Mouse (Mus musculus): ENCODE data around the gene Chkb.

Gene Chkb

GRCm38 (mm10) chr15:89399716-89400115 is 30.0 kb downstream of the Chkb start:
- no peak for DNase-seq (ENCODE audit: low spot score in 2 of 2)

GRCm38 (mm10) chr15:89398146-89398545 is 31.6 kb downstream of the Chkb start:
- no peak for DNase-seq (ENCODE audit: low spot score in 2 of 2)

- no peak for DNase-seq (ENCODE audit: low spot score in 2 of 2)
These were observed 32.8 kb downstream of the Chkb start for GRCm38 (mm10) chr15:89396883-89397282.

- DNase-seq (ENCODE audit: low spot score in 2 of 2) = no peak
These were observed 39.6 kb downstream of the Chkb start for GRCm38 (mm10) chr15:89390081-89390480.

GRCm38 (mm10) chr15:89387127-89387526 is 42.6 kb downstream of the Chkb start:
- DNase-seq (ENCODE audit: low spot score in 2 of 2) = no peak

- DNase-seq (ENCODE audit: low spot score in 2 of 2) = no peak
These were observed 45.1 kb downstream of the Chkb start, which contains the start of gene Klhdc7b for GRCm38 (mm10) chr15:89384617-89385016. TSS of gene Klhdc7b (plus strand) at chr15:89384917.

- DNase-seq (ENCODE audit: low spot score in 2 of 2) = no peak
These were observed 50.3 kb downstream of the Chkb start for GRCm38 (mm10) chr15:89379429-89379828.

- DNase-seq (ENCODE audit: low spot score in 2 of 2) = no peak
These were observed 50.8 kb downstream of the Chkb start, which contains the start of gene Odf3b for GRCm38 (mm10) chr15:89378831-89379401. TSS of gene Odf3b (minus strand) at chr15:89379282.

- no peak for DNase-seq (ENCODE audit: low spot score in 2 of 2)
These were observed 51.5 kb downstream of the Chkb start for GRCm38 (mm10) chr15:89377938-89378828.

- DNase-seq (ENCODE audit: low spot score in 2 of 2) = no peak
These were observed 52.3 kb downstream of the Chkb start for GRCm38 (mm10) chr15:89377362-89377761.

- DNase-seq (ENCODE audit: low spot score in 2 of 2) = no peak
These were observed 52.8 kb downstream of the Chkb start, which contains the start of gene Tymp for GRCm38 (mm10) chr15:89376957-89377356. TSS of gene Tymp (minus strand) at chr15:89377039.
